Mouse (Mus musculus) Patski (cell line): ENCODE data around the gene Ccdc141. TPM values are rescaled to one million over a fixed set of nuclear protein-coding genes. Genes with fewer than 3 reads are reported as not detected.

ENCODE experiments used
- ATAC-seq: fragments of 100-300 bp; one replicate; pipeline ENCODE4 v1.8.0; 2021
- CTCF ChIA-PET: fragments of 350-600 bp; sonication (Branson Sonifier 250); formaldehyde crosslinking; loops from one replicate; lab custom pipeline; 2022; ENCODE audit warnings: inconsistent platforms; lab: Charles Lee
- POLR2A ChIA-PET: fragments of 350-600 bp; sonication (Branson Sonifier 250); formaldehyde crosslinking; loops from one replicate; lab custom pipeline; 2022; ENCODE audit warnings: antibody characterized with exemption, inconsistent platforms; lab: Charles Lee
- DNase-seq: peaks from one replicate; pipeline ENCODE4 v3.0.0-alpha.2; 2011; ENCODE audit warnings: low read depth, low spot score
- H3K27me3 ChIP-seq: fragments of 371-371 bp; one replicate; pipeline ENCODE4 v1.5.1; 2021
- CTCF ChIP-seq: fragments of 100-300 bp; IDR thresholded peaks from one replicate; pipeline ENCODE4 v1.5.1; 2021
- in situ Hi-C: fragments of 300-500 bp; cut with MboI; formaldehyde crosslinking; loops from 3 replicates; pipeline ENCODE4 v1.11.1; 2018; ENCODE audit warnings: low pct_unique_long_range_greater_than_20kb, mixed read lengths
- polyA plus RNA-seq: library from polyadenylated mRNA; unstranded; gene quantifications from one replicate; pipeline ENCODE4 v1.2.3, GENCODE M21; 2021

The Ccdc141 gene
- polyA plus RNA-seq, 1 experiment from 2014 or later: 0.56 TPM

DNA sequence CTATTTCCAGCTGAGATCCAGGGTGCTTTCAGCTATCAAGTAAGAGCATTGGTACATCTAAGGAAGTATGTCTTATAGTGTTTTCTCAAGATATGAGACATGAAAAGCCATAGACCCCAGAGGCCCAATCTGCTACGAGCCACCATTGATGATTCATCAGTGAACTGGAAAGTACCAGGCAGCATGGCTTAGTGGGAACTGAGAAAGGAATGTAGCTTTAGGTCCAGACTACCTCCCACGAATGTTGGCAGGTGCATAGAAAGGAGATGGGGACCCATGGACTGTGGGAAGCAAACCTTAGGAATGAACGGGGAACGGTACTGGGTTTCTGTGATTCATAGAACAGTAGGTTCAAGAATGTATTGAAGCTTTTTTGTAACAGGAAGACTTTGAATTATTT, 4.1 kb downstream of the Ccdc141 start:
- ATAC-seq (peak; percentile 74), DNase-seq (peak; percentile 49)
- ChIA-PET POLR2A (no interaction called here), CTCF (interaction anchor here (1.2 to 1.6 kb wide), 2 partner anchors 37 to 41 kb away, joined by 3 read pairs; no protein-coding TSS in a partner anchor)
- H3K27me3 ChIP-seq: no peaks in the 10 kb centered on the region
- TF ChIP-seq CTCF: no peak
- in situ Hi-C loops: no loop called here

DNA sequence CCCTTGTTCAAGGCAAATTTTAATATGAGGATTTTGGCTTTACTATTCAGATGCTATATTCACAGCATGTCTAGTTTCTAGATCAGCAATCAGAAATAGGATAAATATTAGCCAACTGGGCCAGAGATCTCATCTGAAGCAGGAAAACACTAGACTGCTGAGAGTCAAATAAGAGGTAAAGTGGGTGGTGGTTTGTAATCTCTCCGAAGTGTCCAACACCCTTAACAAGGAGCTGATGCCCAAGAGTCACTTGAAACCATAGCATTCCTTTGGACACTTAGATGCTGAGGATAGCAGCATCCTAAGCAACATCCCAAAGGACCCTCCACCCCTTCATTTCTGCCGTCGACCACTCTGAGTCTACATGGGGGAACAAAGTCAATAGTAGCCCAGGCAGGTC, 5.8 kb downstream of the Ccdc141 start:
- ChIA-PET CTCF (interaction anchor here (1.0 to 1.7 kb wide), 2 partner anchors 11 to 15 kb away, joined by 3 read pairs; no protein-coding TSS in a partner anchor), POLR2A (no interaction called here)
- no peaks in the 10 kb centered on the region for H3K27me3 ChIP-seq
- DNase-seq (no peak), ATAC-seq (no peak)
- TF ChIP-seq CTCF: no peak
- in situ Hi-C loops: no loop called here

DNA sequence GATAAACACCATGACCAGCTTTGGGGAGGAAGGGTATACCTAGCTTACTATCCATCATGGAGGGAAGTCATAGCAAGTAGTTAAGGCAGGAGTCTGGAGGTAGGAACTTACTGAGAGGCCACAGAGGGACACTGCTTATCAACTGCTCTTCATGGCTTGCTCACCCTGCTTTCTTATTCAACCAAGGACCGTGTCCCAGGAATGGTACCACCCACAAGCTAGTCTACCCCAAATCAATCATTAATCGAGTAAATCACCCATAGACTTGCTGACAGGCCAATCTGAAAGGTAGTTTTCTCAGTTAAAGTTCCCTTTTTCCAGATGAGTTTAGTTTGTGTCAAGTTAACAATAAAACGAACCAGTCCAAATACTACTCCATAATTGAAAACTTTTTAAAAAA, 7.1 kb downstream of the Ccdc141 start:
- ChIA-PET POLR2A (no interaction called here), CTCF (interaction anchor here (1.4 to 1.7 kb wide), 2 partner anchors 12 to 16 kb away, joined by 3 read pairs; no protein-coding TSS in a partner anchor)
- ATAC-seq (no peak), DNase-seq (no peak)
- in situ Hi-C loops: no loop called here
- TF ChIP-seq CTCF: no peak
- no peaks in the 10 kb centered on the region for H3K27me3 ChIP-seq

DNA sequence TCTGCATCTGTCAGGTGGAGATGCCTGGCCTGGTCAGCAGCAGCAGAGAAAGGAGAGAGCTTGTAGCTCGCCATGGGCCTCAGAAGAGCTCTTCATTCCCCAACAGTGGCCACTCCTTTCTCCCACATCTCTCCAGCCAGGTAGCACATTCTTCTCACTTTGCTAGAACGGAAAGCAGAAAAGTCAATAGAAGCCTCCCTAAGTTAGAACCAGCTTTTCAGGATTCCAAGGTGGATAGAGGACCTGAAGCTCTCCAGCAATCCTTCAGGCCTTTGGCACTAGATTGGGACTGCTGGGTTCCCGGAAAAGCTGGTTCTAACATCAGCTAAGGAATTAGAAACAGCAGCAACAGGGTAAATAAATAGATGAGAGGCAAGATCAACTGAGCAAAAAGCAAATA, 8.3 kb downstream of the Ccdc141 start:
- TF ChIP-seq CTCF: no peak
- DNase-seq (no peak), ATAC-seq (no peak)
- in situ Hi-C loops: no loop called here
- H3K27me3 ChIP-seq: no peaks in the 10 kb centered on the region
- ChIA-PET CTCF (no interaction called here), POLR2A (no interaction called here)

DNA sequence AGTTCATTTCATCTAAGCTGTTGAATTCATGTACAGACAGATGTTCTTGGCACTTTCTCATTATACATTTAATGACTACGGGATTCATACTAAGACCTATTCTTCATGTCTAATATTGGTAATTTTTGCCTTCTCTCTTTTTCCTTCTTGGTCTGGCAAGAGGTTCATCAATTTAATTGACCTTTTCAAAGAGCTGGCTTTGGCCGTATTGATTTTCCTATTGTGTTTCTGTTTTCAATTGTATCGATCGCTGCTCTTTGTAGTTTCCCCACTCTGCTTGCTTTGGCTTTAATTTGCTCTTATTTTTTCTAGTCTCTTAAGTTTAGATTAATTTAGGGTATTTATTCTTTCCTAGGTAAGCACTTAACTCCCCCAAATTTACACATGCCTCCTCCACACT, 12.9 kb downstream of the Ccdc141 start:
- ChIA-PET POLR2A (interaction anchor here (0.7 kb wide), 1 partner anchor 12 kb away, joined by 3 read pairs; no protein-coding TSS in a partner anchor), CTCF (interaction anchor here (0.7 to 2.1 kb wide), 3 partner anchors 8 to 12 kb away, joined by 3 to 7 read pairs (median 4); no protein-coding TSS in a partner anchor)
- no peaks in the 10 kb centered on the region for H3K27me3 ChIP-seq
- ATAC-seq: no peak
- TF ChIP-seq CTCF: no peak
- in situ Hi-C loops: no loop called here
- no peak for DNase-seq

DNA sequence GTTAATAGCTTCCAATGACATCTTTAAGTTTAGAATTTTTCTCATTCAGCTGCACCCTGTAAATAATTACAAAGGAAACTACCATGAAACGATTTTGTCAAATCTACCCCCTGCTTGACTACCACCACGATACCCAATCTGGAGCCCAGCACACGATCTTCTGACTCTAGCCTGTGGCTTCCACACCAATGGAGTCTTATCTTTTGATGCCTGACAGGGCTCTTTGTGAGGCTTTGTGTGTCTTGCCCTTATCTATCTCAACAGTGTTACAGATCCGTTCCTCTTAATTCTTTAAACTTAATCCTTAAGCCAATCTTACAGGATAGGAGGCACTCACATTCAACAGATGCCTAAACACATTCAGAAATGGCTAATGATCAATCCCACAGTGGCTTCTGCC, 16.4 kb downstream of the Ccdc141 start:
- ATAC-seq: no peak
- in situ Hi-C loops: no loop called here
- TF ChIP-seq CTCF: no peak
- no peaks in the 10 kb centered on the region for H3K27me3 ChIP-seq
- ChIA-PET CTCF (interaction anchor here (0.9 to 1.4 kb wide), 2 partner anchors 10 to 18 kb away, joined by 3 read pairs; no protein-coding TSS in a partner anchor), POLR2A (interaction anchor here (0.6 kb wide), 1 partner anchor 17 kb away, joined by 5 read pairs; no protein-coding TSS in a partner anchor)
- DNase-seq: no peak

DNA sequence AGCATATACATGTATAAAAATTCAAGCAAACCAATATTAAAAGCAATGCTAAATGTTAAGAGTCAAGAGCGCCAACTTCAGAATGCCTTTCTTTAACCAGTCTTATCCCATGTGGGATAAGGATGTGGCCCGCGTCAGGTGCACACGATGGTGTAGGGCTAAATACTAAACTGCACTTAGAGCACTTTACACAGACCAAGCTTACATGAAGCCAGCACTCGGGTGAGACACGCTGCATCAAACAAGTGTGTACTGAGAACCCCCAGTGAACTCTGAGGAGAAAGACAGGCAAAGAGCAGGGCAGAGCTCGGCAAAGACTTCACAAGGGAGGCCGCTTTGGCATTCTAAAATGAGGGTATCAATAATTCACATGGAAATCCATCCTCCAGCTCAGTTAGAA, 19.2 kb downstream of the Ccdc141 start:
- in situ Hi-C loops: no loop called here
- no peak for ATAC-seq
- TF ChIP-seq CTCF: no peak

DNA sequence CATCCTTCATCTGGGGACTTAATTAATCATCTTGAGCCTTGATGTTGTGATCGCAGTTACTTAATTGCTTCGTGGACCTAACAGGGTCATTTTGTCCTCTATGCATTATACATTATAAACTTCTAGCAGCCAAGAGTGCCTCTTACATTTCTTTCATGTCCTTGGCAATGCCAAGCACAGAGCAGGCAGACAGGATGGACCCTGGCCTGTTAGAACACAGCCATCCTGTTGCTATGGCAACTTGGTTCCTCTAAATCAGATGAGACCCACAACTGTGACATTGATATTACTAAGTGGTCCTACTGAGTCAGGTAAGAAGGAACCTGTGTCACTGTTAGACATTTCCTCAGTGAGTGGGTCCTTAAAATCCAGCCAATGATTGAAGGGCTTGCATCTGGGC, 20.9 kb downstream of the Ccdc141 start:
- ChIA-PET POLR2A (no interaction called here), CTCF (interaction anchor here (2.0 kb wide), 1 partner anchor 9 kb away, joined by 7 read pairs; no protein-coding TSS in a partner anchor)
- H3K27me3 ChIP-seq: no peaks in the 10 kb centered on the region
- DNase-seq (no peak), ATAC-seq (no peak)
- in situ Hi-C loops: no loop called here
- TF ChIP-seq CTCF: no peak

More for the DNA sequence above, 19.2 kb downstream of the Ccdc141 start:
- ChIA-PET CTCF (no interaction called here), POLR2A (no interaction called here)
- DNase-seq: no peak
- H3K27me3 ChIP-seq: no peaks in the 10 kb centered on the region

DNA sequence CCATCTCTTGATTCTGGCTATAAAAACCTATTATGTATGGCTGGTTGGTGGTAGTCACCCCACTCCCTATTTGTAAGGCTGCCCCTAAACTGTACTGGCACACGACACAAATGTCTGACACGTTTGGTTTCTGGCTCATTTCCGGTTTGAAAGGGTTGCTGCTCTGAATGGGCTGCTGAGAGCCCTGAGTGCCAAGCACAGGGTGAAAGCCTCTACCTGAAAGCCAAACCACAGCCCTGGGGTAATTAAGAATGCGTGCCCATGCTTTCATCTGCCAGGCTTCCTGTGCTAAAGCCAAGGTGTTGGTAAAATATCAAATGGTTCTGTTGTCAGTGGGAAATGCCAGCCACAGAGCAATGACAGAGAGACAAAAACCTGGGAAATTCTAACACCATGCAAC, 22.2 kb downstream of the Ccdc141 start:
- CTCF ChIA-PET: no interaction called here
- in situ Hi-C loops: no loop called here
- ATAC-seq: no peak
- POLR2A ChIA-PET: no interaction called here
- no peak for TF ChIP-seq CTCF
- no peak for DNase-seq
- H3K27me3 ChIP-seq: no peaks in the 10 kb centered on the region

DNA sequence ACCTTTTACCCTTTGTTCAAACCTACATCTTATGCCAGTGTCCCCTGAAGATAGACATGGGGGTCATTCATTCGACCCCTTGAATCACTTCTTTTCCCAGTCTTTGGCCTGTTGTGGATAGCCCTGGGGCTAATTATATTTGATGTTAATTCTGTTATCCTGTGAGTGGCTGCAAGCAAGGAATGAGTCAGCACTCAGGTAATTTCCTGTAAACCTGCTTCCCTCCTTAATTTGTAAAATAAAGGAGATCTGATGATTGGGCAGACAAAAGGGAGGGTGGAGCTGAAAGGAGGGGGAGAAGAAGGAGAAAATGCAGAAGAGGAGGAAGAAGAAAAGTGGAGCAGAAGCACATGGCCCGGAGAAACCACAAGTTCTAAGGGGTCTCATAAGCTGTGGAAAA, 23.5 kb downstream of the Ccdc141 start:
- no peaks in the 10 kb centered on the region for H3K27me3 ChIP-seq

DNA sequence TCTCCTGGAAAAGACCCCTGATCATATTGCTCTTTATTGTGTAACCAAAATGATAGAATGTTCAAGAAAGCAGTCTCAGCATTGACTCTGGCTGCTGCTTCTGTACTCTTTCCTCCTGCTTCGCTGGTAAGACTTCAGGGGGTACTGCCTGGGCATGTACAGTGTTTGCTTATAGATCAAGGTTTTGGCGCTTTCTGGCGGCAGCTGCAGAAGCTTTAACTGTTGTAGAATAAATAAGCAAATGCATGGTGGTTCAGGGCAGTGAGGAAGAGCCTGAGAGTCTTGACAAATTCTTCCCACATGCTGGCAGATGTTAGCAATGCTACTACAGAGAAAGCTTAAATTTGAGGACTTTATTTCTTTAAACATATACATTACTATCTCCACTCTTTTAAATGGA, 24.1 kb downstream of the Ccdc141 start:
- no peak for ATAC-seq
- ChIA-PET CTCF (interaction anchor here (1.1 to 2.3 kb wide), 3 partner anchors 12 to 21 kb away, joined by 3 to 6 read pairs (median 4); no protein-coding TSS in a partner anchor), POLR2A (no interaction called here)
- no peak for DNase-seq
- no peak for TF ChIP-seq CTCF
- in situ Hi-C loops: no loop called here
- H3K27me3 ChIP-seq: no peaks in the 10 kb centered on the region

More for the DNA sequence above, 23.5 kb downstream of the Ccdc141 start:
- no peak for ATAC-seq
- in situ Hi-C loops: no loop called here
- POLR2A ChIA-PET: no interaction called here
- CTCF ChIA-PET: interaction anchor here (2.3 kb wide), 1 partner anchor 21 kb away, joined by 6 read pairs; no protein-coding TSS in a partner anchor
- TF ChIP-seq CTCF: no peak
- DNase-seq: no peak
